Mouse (Mus musculus) CH12.LX (cell line): ENCODE measurements around the gene Akap7. TPM values are rescaled to one million over a fixed set of nuclear protein-coding genes. Genes with fewer than 3 reads are reported as not detected.
A peak's percentile ranks its signal among the peaks of the same experiment; 100 is the strongest.

Experiments
- DNase-seq: peaks from one replicate; pipeline ENCODE4 v3.0.0-alpha.2; 2013; ENCODE audit errors: extremely low read depth
- H3K27ac ChIP-seq: 2 replicates; pipeline ENCODE4 v1.5.1; 2012; ENCODE audit warnings: low read depth, mild to moderate bottlenecking, control low read depth, moderate library complexity; ENCODE audit not compliant: insufficient read depth
- H3K27me3 ChIP-seq: replicated peaks from 2 replicates; pipeline ENCODE3; 2012; ENCODE audit warnings: inconsistent platforms
- H3K36me3 ChIP-seq, 2 experiments: replicated peaks in 1 of 2; 2 replicates each; pipeline versions ENCODE3 to v1.6.1; 2012; ENCODE audit warnings: inconsistent platforms in 1 of 2, low read length in 1 of 2, mild to moderate bottlenecking in 1 of 2, mixed read lengths in 1 of 2, moderate library complexity in 1 of 2; ENCODE audit not compliant: control insufficient read depth in 1 of 2, insufficient read depth in 1 of 2
- H3K4me1 ChIP-seq, 2 experiments: 2 replicates each; pipeline ENCODE4 v1.6.1; 2012; ENCODE audit warnings: inconsistent platforms in 1 of 2, moderate library complexity in 1 of 2; ENCODE audit not compliant: insufficient read depth in 2 of 2, control insufficient read depth in 1 of 2
- H3K4me2 ChIP-seq: 2 replicates; pipeline ENCODE4 v1.6.1; 2012; ENCODE audit warnings: low read depth, mild to moderate bottlenecking, control low read depth; ENCODE audit not compliant: poor library complexity, insufficient read depth, severe bottlenecking
- H3K4me3 ChIP-seq, 3 experiments: fragments of 150-350 bp in 1 of 3; sonication (generic) in 1 of 3; replicated peaks in 1 of 3; 2 replicates each; pipeline versions ENCODE3 to v1.5.1; 2011 to 2012; ENCODE audit warnings: low read depth in 2 of 3, low read length in 2 of 3, mild to moderate bottlenecking in 2 of 3, moderate library complexity in 2 of 3, control low read depth in 1 of 3, improper control_type of control experiment in 1 of 3, inconsistent platforms in 1 of 3, mixed read lengths in 1 of 3; ENCODE audit not compliant: poor library complexity in 1 of 3
- H3K79me2 ChIP-seq: replicated peaks from 2 replicates; pipeline ENCODE4 v1.6.1; 2012; ENCODE audit warnings: mild to moderate bottlenecking, moderate library complexity; ENCODE audit not compliant: control insufficient read depth, poor library complexity, insufficient read depth, severe bottlenecking; ENCODE audit errors: extremely low read depth
- H3K9ac ChIP-seq: 2 replicates; pipeline ENCODE4 v1.6.1; 2012; ENCODE audit warnings: low read depth, mild to moderate bottlenecking, control low read depth, moderate library complexity; ENCODE audit not compliant: insufficient read depth
- H3K9me3 ChIP-seq: replicated peaks from 2 replicates; pipeline ENCODE3; 2012; ENCODE audit warnings: low read length, inconsistent platforms, mixed read lengths
- BHLHE40 ChIP-seq: IDR thresholded peaks from 2 replicates; pipeline ENCODE4 v1.6.1; 2011; ENCODE audit warnings: mild to moderate bottlenecking, low read depth, low read length, improper control_type of control experiment
- CHD1 ChIP-seq: IDR thresholded peaks from 2 replicates; pipeline ENCODE4 v1.6.1; 2012; ENCODE audit warnings: low read depth, low read length, improper control_type of control experiment, inconsistent platforms
- CHD2 ChIP-seq: IDR thresholded peaks from 2 replicates; pipeline ENCODE4 v1.6.1; 2011; ENCODE audit warnings: low read length, improper control_type of control experiment
- CTCF ChIP-seq, 2 experiments: IDR thresholded peaks in 1 of 2; conservative IDR thresholded peaks in 1 of 2; 2 replicates each; pipeline ENCODE4 v1.5.1; 2011 to 2012; ENCODE audit warnings: low read depth in 2 of 2, low read length in 2 of 2, improper control_type of control experiment in 1 of 2, inconsistent platforms in 1 of 2, mild to moderate bottlenecking in 1 of 2, moderate library complexity in 1 of 2
- E2F4 ChIP-seq: IDR thresholded peaks from 2 replicates; pipeline ENCODE4 v1.6.1; 2011; ENCODE audit warnings: low read depth, low read length, improper control_type of control experiment; ENCODE audit not compliant: insufficient replicate concordance
- ELF1 ChIP-seq: IDR thresholded peaks from 2 replicates; pipeline ENCODE4 v1.6.1; 2014; ENCODE audit warnings: low read depth, mild to moderate bottlenecking, inconsistent platforms, low read length, improper control_type of control experiment
- EP300 ChIP-seq: IDR thresholded peaks from 2 replicates; pipeline ENCODE4 v1.6.1; 2011; ENCODE audit warnings: low read length, improper control_type of control experiment
- IRF4 ChIP-seq: IDR thresholded peaks from 2 replicates; pipeline ENCODE4 v1.6.1; 2014; ENCODE audit warnings: low read depth, mild to moderate bottlenecking, inconsistent platforms, low read length, improper control_type of control experiment
- JUN ChIP-seq: IDR thresholded peaks from 2 replicates; pipeline ENCODE4 v1.6.1; 2011; ENCODE audit warnings: low read depth, mild to moderate bottlenecking, low read length, improper control_type of control experiment, moderate library complexity; ENCODE audit not compliant: insufficient read depth
- JUND ChIP-seq: conservative IDR thresholded peaks from 2 replicates; pipeline ENCODE4 v1.6.1; 2011; ENCODE audit warnings: low read depth, low read length, improper control_type of control experiment
- KAT2A ChIP-seq: IDR thresholded peaks from 2 replicates; pipeline ENCODE4 v1.6.1; 2012; ENCODE audit warnings: low read length, improper control_type of control experiment, inconsistent platforms; ENCODE audit not compliant: insufficient replicate concordance
- MAFK ChIP-seq: IDR thresholded peaks from 2 replicates; pipeline ENCODE4 v1.6.1; 2011; ENCODE audit warnings: low read length, improper control_type of control experiment; ENCODE audit not compliant: insufficient replicate concordance
- MAX ChIP-seq: IDR thresholded peaks from 2 replicates; pipeline ENCODE4 v1.6.1; 2011; ENCODE audit warnings: low read length, improper control_type of control experiment
- MAZ ChIP-seq: IDR thresholded peaks from 2 replicates; pipeline ENCODE4 v1.6.1; 2012; ENCODE audit warnings: low read depth, mild to moderate bottlenecking, inconsistent platforms, low read length, improper control_type of control experiment, moderate library complexity
- MXI1 ChIP-seq: IDR thresholded peaks from 2 replicates; pipeline ENCODE4 v1.6.1; 2011; ENCODE audit warnings: mild to moderate bottlenecking, low read depth, low read length, improper control_type of control experiment
- NRF1 ChIP-seq: IDR thresholded peaks from 2 replicates; pipeline ENCODE4 v1.6.1; 2014; ENCODE audit warnings: low read depth, mild to moderate bottlenecking, inconsistent platforms, low read length, improper control_type of control experiment, moderate library complexity
- PAX5 ChIP-seq: IDR thresholded peaks from 2 replicates; pipeline ENCODE4 v1.6.1; 2012; ENCODE audit warnings: low read length, inconsistent platforms, mixed read lengths
- POLR2A ChIP-seq: IDR thresholded peaks from 2 replicates; pipeline ENCODE4 v1.6.1; 2011; ENCODE audit warnings: low read depth, mild to moderate bottlenecking, improper control_type of control experiment, low read length
- RCOR1 ChIP-seq: conservative IDR thresholded peaks from 2 replicates; pipeline ENCODE4 v1.6.1; 2012; ENCODE audit warnings: low read depth, mild to moderate bottlenecking, inconsistent platforms, low read length, improper control_type of control experiment
- SIN3A ChIP-seq: IDR thresholded peaks from 2 replicates; pipeline ENCODE4 v1.6.1; 2012; ENCODE audit warnings: low read length, improper control_type of control experiment, inconsistent platforms
- SMC3 ChIP-seq: IDR thresholded peaks from 2 replicates; pipeline ENCODE4 v1.6.1; 2011; ENCODE audit warnings: low read depth, low read length, improper control_type of control experiment
- TBP ChIP-seq: conservative IDR thresholded peaks from 2 replicates; pipeline ENCODE4 v1.6.1; 2011; ENCODE audit warnings: low read depth, low read length, improper control_type of control experiment
- TCF12 ChIP-seq: IDR thresholded peaks from 2 replicates; pipeline ENCODE4 v1.6.1; 2014; ENCODE audit warnings: low read depth, mild to moderate bottlenecking, inconsistent platforms, low read length, improper control_type of control experiment
- UBTF ChIP-seq: IDR thresholded peaks from 2 replicates; pipeline ENCODE4 v1.6.1; 2012; ENCODE audit warnings: low read depth, mild to moderate bottlenecking, inconsistent platforms, low read length, improper control_type of control experiment, moderate library complexity
- USF1 ChIP-seq: IDR thresholded peaks from 2 replicates; pipeline ENCODE4 v1.6.1; 2014; ENCODE audit warnings: low read depth, mild to moderate bottlenecking, inconsistent platforms, low read length, improper control_type of control experiment
- dilution Hi-C: fragments of 300-500 bp; cut with MboI; formaldehyde crosslinking; loops from 2 replicates; pipeline ENCODE4 v1.14.3; 2020; ENCODE audit warnings: low sequenced_read_pairs; ENCODE audit not compliant: extremely low pct_unique_long_range_greater_than_20kb, extremely low pct_ligation_motif_present
- in situ Hi-C: fragments of 300-500 bp; cut with MboI; formaldehyde crosslinking; loops from 3 replicates; pipeline ENCODE4 v1.14.3; 2019; ENCODE audit warnings: low sequenced_read_pairs, low pct_ligation_motif_present, low pct_unique_long_range_greater_than_20kb, mixed read lengths
- polyA plus RNA-seq: library from polyadenylated mRNA; unstranded; fragments of >175 nt; gene quantifications from 2 replicates; pipeline ENCODE4 v1.2.1, GENCODE M21; 2012; ENCODE audit warnings: low read depth; ENCODE audit not compliant: insufficient read length
- total RNA-seq, 2 experiments: library from RNA; depleted of rRNA; stranded (reverse); fragments of 300-350 nt in 1 of 2; fragments of >200 nt in 1 of 2; gene quantifications; 2 replicates each; pipeline ENCODE4 v1.2.3; 2012 to 2014

Gene Akap7
- total and polyA plus RNA-seq, 3 experiments = 6.2 to 12.1 (median 7.1) TPM

DNA sequence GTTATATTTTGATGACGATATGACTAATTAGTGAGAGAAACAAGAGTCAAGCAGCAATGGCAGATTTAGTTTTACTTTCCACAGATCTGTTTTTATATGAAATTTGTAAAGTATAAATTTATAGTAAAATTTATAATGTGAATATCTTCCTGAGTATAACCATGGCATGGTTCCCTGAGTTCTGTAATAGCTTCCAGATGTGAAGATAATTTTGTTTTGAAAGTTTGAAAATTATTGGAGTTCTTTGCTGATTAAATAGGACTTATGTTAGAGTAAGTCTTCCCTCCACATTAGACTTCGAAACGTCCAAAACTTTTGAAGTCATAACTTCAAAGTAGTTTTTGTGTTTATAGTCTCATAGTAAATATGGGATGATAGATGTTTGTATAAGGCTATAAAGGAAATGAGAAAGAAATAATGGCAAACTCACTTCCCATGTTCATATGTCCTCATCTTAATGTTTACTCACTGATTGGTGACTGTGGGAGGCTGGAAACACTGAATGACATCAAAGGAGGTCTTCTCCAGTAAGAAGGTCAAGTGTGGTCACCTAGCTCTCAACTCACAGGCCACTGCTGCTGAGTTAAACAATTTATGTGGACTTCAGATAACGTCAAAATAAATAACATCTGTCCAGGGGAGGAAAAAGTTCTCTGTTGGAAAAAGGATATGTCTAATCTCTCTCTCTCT lies 25.9 kb upstream of the Akap7 start:
- no peaks in the 10 kb centered on the region; the same call in 1 of the 2 replicates for H3K79me2 ChIP-seq
- TF ChIP-seq UBTF = no peak
- TF ChIP-seq TCF12 = no peak
- TF ChIP-seq JUND = no peak
- no peak for TF ChIP-seq MAZ
- no peak for TF ChIP-seq CHD1
- no peak for TF ChIP-seq PAX5
- TF ChIP-seq JUN = no peak
- TF ChIP-seq E2F4 = no peak
- TF ChIP-seq RCOR1 = no peak
- TF ChIP-seq MAX = no peak
- no peak for TF ChIP-seq IRF4
- TF ChIP-seq USF1 = no peak
- no peak for TF ChIP-seq KAT2A
- TF ChIP-seq BHLHE40 = no peak
- no peaks in the 10 kb centered on the region for H3K27me3 ChIP-seq
- DNase-seq = no peak
- H3K36me3 ChIP-seq = no peaks in the 10 kb centered on the region
- H3K9ac ChIP-seq = no peak overlapping the region
- H3K9me3 ChIP-seq = peaks cover 3% of the 10 kb centered on the region
- H3K4me2 ChIP-seq = no peak overlapping the region
- no peak overlapping the region for H3K27ac ChIP-seq
- in situ Hi-C loops (no loop called here), dilution Hi-C loops (no loop called here)
- H3K4me1 ChIP-seq = peaks cover 3 to 13% of the 10 kb centered on the region in 2 experiments; a peak in 3 of 4 replicates
- H3K4me3 ChIP-seq = no peak overlapping the region

DNA sequence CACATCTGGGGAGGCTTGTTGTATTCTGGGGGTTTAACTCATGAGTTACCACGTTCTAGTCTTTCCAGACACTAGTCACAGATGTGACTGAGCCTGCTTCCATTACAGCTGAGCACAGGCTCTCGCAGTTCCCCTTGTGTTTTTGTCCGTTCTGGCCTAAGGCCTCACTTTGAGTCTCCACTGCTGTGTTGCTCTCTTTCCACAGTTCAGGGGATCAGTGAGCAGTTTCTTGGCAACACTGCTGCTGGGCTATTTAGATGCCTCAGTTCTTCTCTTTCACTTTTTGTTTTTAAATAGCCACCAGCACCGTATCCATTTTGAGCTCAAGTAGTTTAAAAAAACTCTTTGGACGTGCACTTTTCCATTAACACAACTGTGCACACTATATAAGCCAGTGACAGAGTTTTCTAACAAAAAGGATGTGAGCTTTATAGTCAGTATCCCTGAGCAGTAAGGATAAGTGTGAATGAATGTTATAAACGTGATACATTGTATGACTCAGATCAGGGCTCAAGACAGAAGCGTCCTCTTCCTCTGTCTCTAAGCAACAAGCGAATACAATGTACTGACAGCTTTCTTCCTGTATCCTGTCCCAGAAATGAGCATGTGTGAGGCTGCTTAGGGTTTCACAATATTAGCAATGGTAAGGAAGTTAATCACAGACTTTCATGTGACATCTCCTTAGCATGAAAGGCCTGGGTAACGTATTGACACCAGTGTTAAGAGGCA lies 23.8 kb upstream of the Akap7 start:
- peaks cover 3% of the 10 kb centered on the region for H3K9me3 ChIP-seq
- no peak overlapping the region for H3K27ac ChIP-seq
- peaks cover 3 to 13% of the 10 kb centered on the region in 2 experiments; a peak in 3 of 4 replicates for H3K4me1 ChIP-seq
- H3K4me3 ChIP-seq = no peak overlapping the region
- TF ChIP-seq CHD2 = no peak
- TF ChIP-seq IRF4 = no peak
- TF ChIP-seq ELF1 = 0 out of 2 replicates have a peak, but pooled peaks have one; percentile 21
- 0 out of 2 replicates have a peak, but pooled peaks have one; percentile 24 for TF ChIP-seq SIN3A
- peak; percentile 57; the same call in 1 of the 2 replicates for TF ChIP-seq MXI1
- TF ChIP-seq MAFK = no peak
- TF ChIP-seq EP300 = no peak
- no peak for TF ChIP-seq TBP
- TF ChIP-seq POLR2A = no peak
- peak; percentile 33; the same call in 1 of the 2 replicates for TF ChIP-seq NRF1
- no peak for TF ChIP-seq CTCF (conservative IDR thresholded peaks at IDR 0.05 in 1 of 2, IDR thresholded peaks at IDR 0.05 in 1 of 2; ENCODE audit: low read depth in 2 of 2, low read length in 2 of 2)
- no peak for TF ChIP-seq SMC3
- no peak for TF ChIP-seq UBTF
- TF ChIP-seq BHLHE40 = no peak
- H3K79me2 ChIP-seq = no peaks in the 10 kb centered on the region; the same call in 1 of the 2 replicates
- dilution Hi-C loops = no loop called here
- peak overlapping the region; percentile 18 for H3K9ac ChIP-seq
- peak overlapping the region; percentile 56 for H3K4me2 ChIP-seq
- H3K36me3 ChIP-seq = no peaks in the 10 kb centered on the region
- peak; percentile 40 for DNase-seq
- in situ Hi-C loops = no loop called here
- H3K27me3 ChIP-seq = no peaks in the 10 kb centered on the region
